Mouse (Mus musculus) heart, postnatal 0 days (tissue): ENCODE measurements around the gene Olfr251. TPM values are rescaled to one million over a fixed set of nuclear protein-coding genes. Genes with fewer than 3 reads are reported as not detected.
"Not testable (repeated sequence)": the region's sequence is repeated elsewhere in the genome, so short reads cannot be mapped to it uniquely, and the experiment has no call there.

Experiments used
- ATAC-seq: fragments of 200-750 bp; cut with Nextera tagmentation; 2 replicates; pipeline ENCODE4 v1.8.0; 2017; ENCODE audit warnings: low read depth, moderate number of reproducible peaks, moderate library complexity; ENCODE audit not compliant: insufficient read depth
- DNase-seq: peaks from one replicate; pipeline ENCODE4 v3.0.0-alpha.2; 2016; ENCODE audit warnings: low spot score
- H3K27ac ChIP-seq: fragments of 300-500 bp; sonication (generic); 2 replicates; pipeline ENCODE4 v1.5.1; 2014; ENCODE audit warnings: low read depth, mild to moderate bottlenecking
- H3K27me3 ChIP-seq: fragments of 300-500 bp; sonication (generic); 2 replicates; pipeline ENCODE4 v1.6.1; 2014; ENCODE audit warnings: low read length, mixed read lengths; ENCODE audit not compliant: control insufficient read depth, insufficient read depth
- H3K36me3 ChIP-seq: fragments of 300-500 bp; sonication (generic); replicated peaks from 2 replicates; pipeline ENCODE4 v1.6.1; 2014; ENCODE audit warnings: low read length, mixed read lengths; ENCODE audit not compliant: control insufficient read depth, insufficient read depth
- H3K4me1 ChIP-seq: fragments of 300-500 bp; sonication (generic); 2 replicates; pipeline ENCODE4 v1.6.1; 2014; ENCODE audit warnings: antibody characterized with exemption; ENCODE audit not compliant: control insufficient read depth, insufficient read depth
- H3K4me2 ChIP-seq: fragments of 300-500 bp; sonication (generic); 2 replicates; pipeline ENCODE4 v1.6.1; 2014; ENCODE audit warnings: low read depth, mild to moderate bottlenecking, low read length, moderate library complexity
- H3K4me3 ChIP-seq: fragments of 300-500 bp; sonication (generic); 2 replicates; pipeline ENCODE4 v1.5.1; 2014; ENCODE audit warnings: low read depth, low read length
- H3K9ac ChIP-seq: fragments of 300-500 bp; sonication (generic); replicated peaks from 2 replicates; pipeline ENCODE4 v1.6.1; 2014; ENCODE audit warnings: low read depth, low read length, mixed read lengths
- H3K9me3 ChIP-seq: fragments of 300-500 bp; sonication (generic); replicated peaks from 2 replicates; pipeline ENCODE4 v1.6.1; 2016; ENCODE audit warnings: low read length; ENCODE audit not compliant: control insufficient read depth
- CTCF ChIP-seq: IDR thresholded peaks from 2 replicates; pipeline ENCODE4 v1.5.1; 2016; ENCODE audit warnings: antibody characterized with exemption, control low read depth, low read depth
- EP300 ChIP-seq: IDR thresholded peaks from 2 replicates; pipeline ENCODE4 v1.6.1; 2016; ENCODE audit warnings: antibody characterized with exemption, low read depth
- WGBS: fragments of 180-500 bp; shearing (Covaris S2); extraction: QIAGEN DNeasy Blood & Tissue Kit; methylation state at CpG from one replicate; pipeline ENCODE4 v1.1.7; 2014; 5-methylcytosine and 5-hydroxymethylcytosine counted together
- polyA plus RNA-seq: library from polyadenylated mRNA; unstranded; fragments of >200 nt; fragmentation: Nextera tagmentation; extraction: Ambion mirVana; gene quantifications from 2 replicates; pipeline ENCODE4 v1.2.1, GENCODE M21; 2015
- total RNA-seq: library from RNA; depleted of rRNA; stranded (reverse); fragments of >200 nt; gene quantifications from 2 replicates; pipeline ENCODE4 v1.2.3, GENCODE M21; 2014; ENCODE audit warnings: low replicate concordance; rRNA removed

The Olfr251 gene
- total RNA-seq (not detected in 2 replicates), polyA plus RNA-seq (not detected in 2 replicates)

- TF ChIP-seq EP300 (no peak), CTCF (no peak)
- no peak within 1 kb of the TSS for H3K4me3 ChIP-seq
- no peaks in the 10 kb centered on the region for H3K9me3 ChIP-seq
- WGBS = 47% methylated on average over 2 of the region's 2 CpGs
- ATAC-seq (no peak), DNase-seq (no peak)
- H3K27ac ChIP-seq = no peak within 1 kb of the TSS
- no peaks in the 10 kb centered on the region for H3K36me3 ChIP-seq
- H3K9ac ChIP-seq = no peak within 1 kb of the TSS
- no peaks in the 10 kb centered on the region for H3K27me3 ChIP-seq
- no peak within 1 kb of the TSS for H3K4me2 ChIP-seq
- H3K4me1 ChIP-seq = no peaks in the 10 kb centered on the region
These were observed at the start of gene Olfr251 for GRCm38 (mm10) chr9:38376786-38377185. Olfr251 (plus strand) TSS chr9:38377086.

DNA sequence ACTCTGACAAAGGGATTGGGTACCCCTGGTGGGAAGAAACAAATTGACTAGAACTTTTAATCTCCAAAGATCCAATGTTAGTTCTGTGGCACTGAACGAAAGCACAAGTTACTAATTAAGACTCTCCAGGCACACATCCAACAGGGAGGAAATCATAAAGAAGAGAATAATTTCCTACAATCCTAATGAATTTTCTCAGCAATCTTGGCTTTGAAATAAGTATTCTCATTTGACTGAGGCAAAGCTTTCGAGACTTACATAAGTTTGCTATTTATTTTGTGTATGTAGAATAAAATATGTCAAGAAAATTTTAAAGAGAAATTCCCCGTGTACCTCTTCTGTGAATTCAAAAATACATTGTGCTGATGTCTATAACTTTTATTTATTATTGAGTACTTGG, 48.1 kb upstream of the Olfr251 start, which contains the start of gene Olfr25:
Gene Olfr25, plus strand, starts transcription at position 301 of the 400 bp plus-strand sequence.
- 65% methylated on average over 3 of the region's 3 CpGs for WGBS
- DNase-seq (no peak), ATAC-seq (no peak)
- no peak within 1 kb of the TSS for H3K4me3 ChIP-seq
- no peak within 1 kb of the TSS for H3K9ac ChIP-seq
- H3K4me1 ChIP-seq = no peaks in the 10 kb centered on the region
- H3K27me3 ChIP-seq = no peaks in the 10 kb centered on the region
- TF ChIP-seq CTCF (no peak), EP300 (no peak)
- H3K9me3 ChIP-seq = no peaks in the 10 kb centered on the region
- no peak within 1 kb of the TSS for H3K27ac ChIP-seq
- no peaks in the 10 kb centered on the region for H3K36me3 ChIP-seq
- no peak within 1 kb of the TSS for H3K4me2 ChIP-seq

DNA sequence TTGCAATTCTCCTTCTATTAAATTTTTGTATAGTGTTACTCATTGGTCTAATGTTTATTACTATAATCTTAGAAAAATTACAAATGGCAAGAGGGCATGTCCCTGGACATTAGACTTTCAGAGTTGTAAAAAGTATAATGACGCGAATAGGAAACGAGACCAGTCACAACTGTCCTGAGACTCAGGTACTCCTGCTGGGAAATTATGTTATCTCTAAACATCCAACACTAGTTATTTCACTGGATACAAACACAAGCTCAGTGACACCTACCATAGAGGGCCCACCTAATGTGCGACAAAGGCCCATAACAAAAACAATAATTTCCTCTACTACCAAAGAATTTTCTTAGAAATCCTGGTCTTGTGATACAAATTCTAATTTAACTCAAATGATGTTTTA, 28.8 kb upstream of the Olfr251 start, which contains the start of gene Olfr898:
Gene Olfr898, plus strand, starts transcription at position 301 of the 400 bp plus-strand sequence.
- H3K27ac ChIP-seq = no peak within 1 kb of the TSS
- no peaks in the 10 kb centered on the region for H3K27me3 ChIP-seq
- H3K36me3 ChIP-seq = no peaks in the 10 kb centered on the region
- TF ChIP-seq CTCF (no peak), EP300 (no peak)
- no peaks in the 10 kb centered on the region for H3K9me3 ChIP-seq
- H3K9ac ChIP-seq = no peak within 1 kb of the TSS
- H3K4me2 ChIP-seq = no peak within 1 kb of the TSS
- 90% methylated on average over 4 of the region's 4 CpGs for WGBS
- DNase-seq = no peak
- ATAC-seq = no peak
- no peak within 1 kb of the TSS for H3K4me3 ChIP-seq
- no peaks in the 10 kb centered on the region for H3K4me1 ChIP-seq

DNA sequence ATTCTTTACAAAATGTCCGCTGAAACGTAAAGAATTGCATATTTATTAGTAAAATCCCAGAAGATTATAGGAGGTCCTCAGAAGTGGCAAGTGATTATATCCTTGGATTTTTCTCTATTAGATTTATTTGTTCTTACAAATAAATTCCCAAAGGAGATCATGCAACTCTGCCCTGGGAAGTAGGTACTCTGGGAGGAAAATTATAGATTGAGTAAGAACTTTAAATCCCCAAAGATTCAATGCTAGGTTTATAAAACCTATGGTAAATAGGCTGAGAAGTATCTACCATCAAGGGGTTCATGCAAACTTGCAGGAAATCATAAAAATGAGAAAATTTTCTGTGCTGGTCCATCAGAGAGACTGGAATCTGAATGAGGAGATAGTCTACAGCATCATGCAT, 10.3 kb upstream of the Olfr251 start, which contains the start of gene Olfr250:
Gene Olfr250, plus strand, starts transcription at position 301 of the 400 bp plus-strand sequence.
- WGBS = 86% methylated on average over 2 of the region's 2 CpGs

DNA sequence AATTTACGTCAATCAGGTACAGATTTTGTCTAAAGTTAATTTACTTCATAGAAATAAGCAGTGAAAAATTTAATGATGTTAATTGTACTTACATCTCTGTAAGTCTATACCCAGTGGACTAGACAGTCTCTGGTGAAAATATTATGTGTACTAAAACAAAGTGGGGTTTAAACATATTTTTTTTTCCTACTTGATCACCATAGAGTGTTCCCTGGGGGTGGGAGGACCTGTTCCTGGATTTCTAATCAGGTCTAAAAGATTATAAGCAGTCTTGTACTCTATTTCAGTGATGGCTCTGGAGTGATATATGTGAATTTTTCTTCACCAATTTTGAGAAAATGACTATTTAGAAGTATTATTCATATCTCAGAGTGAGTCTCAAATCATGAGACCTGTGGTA, 24.5 kb downstream of the Olfr251 start, which contains the start of gene Olfr147:
Gene Olfr147, plus strand, starts transcription at position 301 of the 400 bp plus-strand sequence.
- Histone ChIP-seq H3K36me3 (no peaks in the 10 kb centered on the region), H3K9me3 (no peaks in the 10 kb centered on the region), H3K9ac (no peak within 1 kb of the TSS), H3K4me3 (no peak within 1 kb of the TSS), H3K4me2 (no peak within 1 kb of the TSS), H3K4me1 (no peaks in the 10 kb centered on the region), H3K27me3 (no peaks in the 10 kb centered on the region), H3K27ac (no peak within 1 kb of the TSS)
- ATAC-seq = no peak
- no peak for DNase-seq
- TF ChIP-seq EP300 (no peak), CTCF (no peak)
- 53% methylated on average over 1 of the region's 1 CpGs for WGBS

More for the DNA sequence above, 10.3 kb upstream of the Olfr251 start, which contains the start of gene Olfr250:
- H3K9me3 ChIP-seq = no peaks in the 10 kb centered on the region
- no peak within 1 kb of the TSS for H3K27ac ChIP-seq
- no peak for DNase-seq
- H3K9ac ChIP-seq = no peak within 1 kb of the TSS
- H3K4me3 ChIP-seq = no peak within 1 kb of the TSS
- no peaks in the 10 kb centered on the region for H3K36me3 ChIP-seq
- TF ChIP-seq EP300 (no peak), CTCF (no peak)
- no peaks in the 10 kb centered on the region for H3K4me1 ChIP-seq
- no peaks in the 10 kb centered on the region for H3K27me3 ChIP-seq
- H3K4me2 ChIP-seq = no peak within 1 kb of the TSS
- no peak for ATAC-seq

DNA sequence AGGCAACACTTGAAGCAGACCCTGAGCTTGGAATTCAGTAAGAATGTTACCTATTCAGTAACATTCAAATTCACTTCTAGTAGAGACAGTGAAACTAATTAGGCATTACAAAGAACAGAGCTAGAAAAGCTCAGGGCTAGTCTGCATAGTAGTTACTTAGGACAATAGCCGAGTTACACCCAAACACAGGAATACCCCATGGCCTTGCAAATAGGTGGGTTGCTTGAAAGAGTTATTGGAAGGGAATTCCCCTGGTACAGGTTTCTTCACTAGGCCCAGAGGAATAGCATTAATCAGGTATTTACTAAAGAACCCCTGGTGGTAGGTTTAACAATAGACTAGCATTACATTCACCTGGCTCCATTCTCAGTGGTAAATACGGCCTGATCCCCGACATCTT, 30.6 kb downstream of the Olfr251 start:
- not testable (repeated sequence) for ATAC-seq, H3K27me3 ChIP-seq, H3K4me1 ChIP-seq, H3K4me2 ChIP-seq, H3K9me3 ChIP-seq, H3K27ac ChIP-seq, DNase-seq, H3K4me3 ChIP-seq, H3K36me3 ChIP-seq, H3K9ac ChIP-seq
- 83% methylated on average over 3 of the region's 3 CpGs for WGBS

DNA sequence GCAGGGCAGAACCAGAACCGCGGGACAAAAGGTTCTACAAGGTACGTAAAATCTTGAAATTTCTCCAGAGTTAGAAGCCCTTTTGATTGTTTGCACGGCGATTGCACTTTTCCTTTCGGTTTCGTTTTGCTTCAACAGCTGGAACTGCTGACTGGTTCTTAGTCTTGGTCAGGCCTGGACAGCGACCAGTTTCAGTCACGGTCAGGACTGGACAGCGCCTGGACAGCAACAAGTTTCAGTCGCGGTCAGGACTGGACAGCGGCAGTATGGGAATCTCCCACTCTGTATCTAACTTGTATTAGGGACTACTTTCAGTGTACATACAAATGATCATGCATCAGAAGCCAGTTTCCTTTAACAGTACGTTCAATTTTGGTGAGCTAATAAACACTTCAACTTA, 36.6 kb downstream of the Olfr251 start:
- 88% methylated on average over 14 of the region's 14 CpGs for WGBS
- not testable (repeated sequence) for H3K27ac ChIP-seq, H3K4me3 ChIP-seq, H3K27me3 ChIP-seq, H3K4me1 ChIP-seq, H3K36me3 ChIP-seq, DNase-seq, H3K9me3 ChIP-seq, ATAC-seq, H3K4me2 ChIP-seq, H3K9ac ChIP-seq
